Mouse (Mus musculus): Measurements from ENCODE around the gene Tex19.2.

GRCm38 (mm10) chr11:121082250-121082649 is 36.2 kb downstream of the Tex19.2 start:
- TF ChIP-seq POLR2A (IDR thresholded peaks at IDR 0.05; ENCODE audit: borderline replicate concordance, control insufficient read depth, low read depth, low read length) (no peak), CTCF (IDR thresholded peaks at IDR 0.05; ENCODE audit: control insufficient read depth, insufficient read depth, low read length) (no peak)

Data from bone marrow, adult 2 months (tissue).